Mouse (Mus musculus) liver, embryonic 14.5 days (tissue): ENCODE measurements around the gene Tmprss9. TPM values are rescaled to one million over a fixed set of nuclear protein-coding genes. Genes with fewer than 3 reads are reported as not detected.

Source experiments
- ATAC-seq: fragments of 200-750 bp; cut with Nextera tagmentation; 2 replicates; pipeline ENCODE4 v1.8.0; 2017; ENCODE audit warnings: moderate number of reproducible peaks, mild to moderate bottlenecking, moderate library complexity; ENCODE audit not compliant: insufficient read depth
- DNase-seq, 3 experiments: peaks; one replicate each; pipeline ENCODE4 v3.0.0-alpha.2; 2012 to 2013; ENCODE audit warnings: low read depth in 3 of 3, low spot score in 3 of 3
- H3K27ac ChIP-seq: fragments of 300-500 bp; sonication (generic); 2 replicates; pipeline ENCODE4 v1.5.1; 2014; ENCODE audit warnings: moderate library complexity, mild to moderate bottlenecking, control low read depth, inconsistent platforms
- H3K27me3 ChIP-seq: fragments of 300-500 bp; sonication (generic); 2 replicates; pipeline ENCODE4 v1.6.1; 2014; ENCODE audit warnings: mild to moderate bottlenecking, low read length, moderate library complexity; ENCODE audit not compliant: control insufficient read depth, insufficient read depth
- H3K36me3 ChIP-seq: fragments of 300-500 bp; sonication (generic); replicated peaks from 2 replicates; pipeline ENCODE4 v1.6.1; 2014; ENCODE audit warnings: low read depth; ENCODE audit not compliant: control insufficient read depth, insufficient read depth
- H3K4me1 ChIP-seq, 2 experiments: fragments of 200-500 bp in 1 of 2; fragments of 300-500 bp in 1 of 2; sonication (generic) in 1 of 2; replicated peaks; 2 replicates each; pipeline ENCODE4 v1.6.1; 2012 to 2014; ENCODE audit warnings: antibody characterized with exemption in 1 of 2, inconsistent platforms in 1 of 2, low read length in 1 of 2; ENCODE audit not compliant: control insufficient read depth in 2 of 2, insufficient read depth in 2 of 2
- H3K4me2 ChIP-seq: fragments of 300-500 bp; sonication (generic); 2 replicates; pipeline ENCODE4 v1.6.1; 2014; ENCODE audit warnings: low read depth, mild to moderate bottlenecking, control low read depth, moderate library complexity
- H3K4me3 ChIP-seq, 2 experiments: fragments of 200-500 bp in 1 of 2; fragments of 300-500 bp in 1 of 2; sonication (generic) in 1 of 2; 2 replicates each; pipeline ENCODE4 v1.5.1; 2012 to 2014; ENCODE audit warnings: low read depth in 2 of 2, low read length in 2 of 2, mild to moderate bottlenecking in 2 of 2, control low read depth in 1 of 2, inconsistent platforms in 1 of 2, moderate library complexity in 1 of 2; ENCODE audit not compliant: insufficient read depth in 1 of 2
- H3K9ac ChIP-seq: fragments of 300-500 bp; sonication (generic); replicated peaks from 2 replicates; pipeline ENCODE4 v1.6.1; 2014; ENCODE audit warnings: mild to moderate bottlenecking, control low read depth, moderate library complexity
- H3K9me3 ChIP-seq: fragments of 300-500 bp; sonication (generic); 2 replicates; pipeline ENCODE4 v1.6.1; 2016; ENCODE audit warnings: low read length, mixed read lengths; ENCODE audit not compliant: control insufficient read depth
- CTCF ChIP-seq: IDR thresholded peaks from 2 replicates; pipeline ENCODE4 v1.5.1; 2016; ENCODE audit warnings: antibody characterized with exemption, low read depth, control low read depth
- EP300 ChIP-seq: IDR thresholded peaks from 2 replicates; pipeline ENCODE4 v1.6.1; 2016; ENCODE audit warnings: antibody characterized with exemption, low read depth
- WGBS: fragments of 180-500 bp; shearing (Covaris S2); extraction: QIAGEN DNeasy Blood & Tissue Kit; methylation state at CpG from one replicate; pipeline ENCODE4 v1.1.7; 2014; ENCODE audit not compliant: insufficient replicate concordance; 5-methylcytosine and 5-hydroxymethylcytosine counted together
- polyA plus RNA-seq, 2 experiments: library from polyadenylated mRNA; depleted of rRNA in 1 of 2; stranded (reverse) in 1 of 2; unstranded in 1 of 2; fragments of >200 nt; fragmentation: Nextera tagmentation in 1 of 2; extraction: Ambion mirVana in 1 of 2; gene quantifications; 2 replicates each; pipeline versions ENCODE4 v1.2.1 to v1.2.3; 2012 to 2014

Gene Tmprss9
- polyA plus RNA-seq, 2 experiments, result 0.06 TPM; not detected in 1

- Histone ChIP-seq H3K36me3 (no peaks in the 10 kb centered on the region), H3K4me3 (peak within 1 kb of the TSS; percentile 69 to 74), H3K9me3 (no peaks in the 10 kb centered on the region), H3K4me2 (peak within 1 kb of the TSS; percentile 79), H3K9ac (peak within 1 kb of the TSS; percentile 57), H3K4me1 (peaks cover 12 to 14% of the 10 kb centered on the region in 2 experiments; a peak in 3 of 4 replicates), H3K27me3 (peaks cover 2% of the 10 kb centered on the region; the same call in 1 of the 2 replicates), H3K27ac (no peak within 1 kb of the TSS)
- no peak for DNase-seq
- TF ChIP-seq CTCF (no peak), EP300 (no peak)
- under 1% methylated on average over 61 of the region's 61 CpGs for WGBS
- ATAC-seq, result peak; percentile 40; the same call in 1 of the 2 replicates
Measured at GRCm38 (mm10) chr10:80917779-80918434, 46.3 kb downstream of the Tmprss9 start, which contains the start of gene Lmnb2. Gene Lmnb2, minus strand, starts transcription at chr10:80918245.

GRCm38 (mm10) chr10:80921923-80922322, 50.3 kb downstream of the Tmprss9 start:
- Histone ChIP-seq H3K4me1 (peaks cover 0 to 4% of the 10 kb centered on the region in 2 experiments; a peak in 2 of 4 replicates), H3K36me3 (no peaks in the 10 kb centered on the region), H3K4me2 (peak overlapping the region; percentile 43), H3K27ac (no peak overlapping the region), H3K27me3 (peaks cover 2% of the 10 kb centered on the region; the same call in 1 of the 2 replicates), H3K9me3 (no peaks in the 10 kb centered on the region), H3K9ac (no peak overlapping the region), H3K4me3 (peak overlapping the region in 1 of 2 experiments; percentile 31; a peak in 3 of 4 replicates)
- ATAC-seq (no peak), DNase-seq (no peak)
- TF ChIP-seq EP300 (no peak), CTCF (no peak)
- 5% methylated on average over 16 of the region's 16 CpGs for WGBS

GRCm38 (mm10) chr10:80925472-80925871, 53.8 kb downstream of the Tmprss9 start:
- Histone ChIP-seq H3K4me1 (peaks cover 11% of the 10 kb centered on the region in 2 experiments), H3K36me3 (no peaks in the 10 kb centered on the region), H3K4me3 (no peak overlapping the region), H3K27ac (no peak overlapping the region), H3K27me3 (peaks cover 6% of the 10 kb centered on the region), H3K4me2 (no peak overlapping the region), H3K9ac (no peak overlapping the region), H3K9me3 (no peaks in the 10 kb centered on the region)
- TF ChIP-seq EP300 (no peak), CTCF (no peak)
- DNase-seq (no peak), ATAC-seq (no peak)
- 38% methylated on average over 3 of the region's 3 CpGs for WGBS

GRCm38 (mm10) chr10:80928586-80929298, 57.1 kb downstream of the Tmprss9 start:
- no peak overlapping the region for H3K27ac ChIP-seq
- no peaks in the 10 kb centered on the region for H3K9me3 ChIP-seq
- WGBS, result under 1% methylated on average over 48 of the region's 48 CpGs
- peak; percentile 91 for TF ChIP-seq CTCF
- no peak for TF ChIP-seq EP300
- H3K27me3 ChIP-seq, result peaks cover 39% of the 10 kb centered on the region
- H3K9ac ChIP-seq, result peak overlapping the region; percentile 34
- H3K36me3 ChIP-seq, result no peaks in the 10 kb centered on the region
- ATAC-seq, result peak; percentile 36; the same call in 1 of the 2 replicates
- DNase-seq, result peak; percentile 58 to 69 (median 64)
- peak overlapping the region; percentile 56 to 57 for H3K4me3 ChIP-seq
- peak overlapping the region; percentile 90 for H3K4me2 ChIP-seq
- peaks cover 11 to 12% of the 10 kb centered on the region in 2 experiments for H3K4me1 ChIP-seq
